Mouse (Mus musculus) hindbrain, embryonic 14.5 days (tissue): ENCODE results near the gene Prickle1. TPM values are rescaled to one million over a fixed set of nuclear protein-coding genes. Genes with fewer than 3 reads are reported as not detected.

ENCODE experiments used
- ATAC-seq: fragments of 200-750 bp; cut with Nextera tagmentation; 2 replicates; pipeline ENCODE4 v1.8.0; 2017; ENCODE audit warnings: moderate number of reproducible peaks, mild to moderate bottlenecking, moderate TSS enrichment, moderate library complexity; ENCODE audit not compliant: low FRiP score
- DNase-seq: peaks from one replicate; pipeline ENCODE4 v3.0.0-alpha.2; 2015; ENCODE audit warnings: low spot score
- H3K27ac ChIP-seq: fragments of 300-500 bp; sonication (generic); 2 replicates; pipeline ENCODE4 v1.5.1; 2014; ENCODE audit warnings: mild to moderate bottlenecking, moderate library complexity
- H3K27me3 ChIP-seq: fragments of 300-500 bp; sonication (generic); 2 replicates; pipeline ENCODE4 v1.6.1; 2014; ENCODE audit warnings: mild to moderate bottlenecking, low read length, mixed read lengths; ENCODE audit not compliant: control insufficient read depth, insufficient read depth
- H3K36me3 ChIP-seq: fragments of 300-500 bp; sonication (generic); replicated peaks from 2 replicates; pipeline ENCODE4 v1.6.1; 2014; ENCODE audit not compliant: control insufficient read depth, insufficient read depth
- H3K4me1 ChIP-seq: fragments of 300-500 bp; sonication (generic); replicated peaks from 2 replicates; pipeline ENCODE4 v1.6.1; 2014; ENCODE audit warnings: antibody characterized with exemption, low read length, mixed read lengths; ENCODE audit not compliant: control insufficient read depth, insufficient read depth
- H3K4me2 ChIP-seq: fragments of 300-500 bp; sonication (generic); replicated peaks from 2 replicates; pipeline ENCODE4 v1.6.1; 2014; ENCODE audit warnings: mild to moderate bottlenecking, moderate library complexity
- H3K4me3 ChIP-seq: fragments of 300-500 bp; sonication (generic); replicated peaks from 2 replicates; pipeline ENCODE4 v1.5.1; 2014; ENCODE audit warnings: mild to moderate bottlenecking, low read length
- H3K9ac ChIP-seq: fragments of 300-500 bp; sonication (generic); 2 replicates; pipeline ENCODE4 v1.6.1; 2014
- H3K9me3 ChIP-seq: fragments of 300-500 bp; sonication (generic); 2 replicates; pipeline ENCODE4 v1.6.1; 2016; ENCODE audit warnings: low read length; ENCODE audit not compliant: control insufficient read depth
- WGBS: fragments of 180-500 bp; shearing (Covaris S2); extraction: QIAGEN DNeasy Blood & Tissue Kit; methylation state at CpG from one replicate; pipeline ENCODE4 v1.1.7; 2014; 5-methylcytosine and 5-hydroxymethylcytosine counted together
- polyA plus RNA-seq: library from polyadenylated mRNA; unstranded; fragments of >200 nt; fragmentation: Nextera tagmentation; extraction: Ambion mirVana; gene quantifications from 2 replicates; pipeline ENCODE4 v1.2.1, GENCODE M21; 2014

Prickle1 gene
- 27.2 and 28.8 TPM in 2 replicates for polyA plus RNA-seq

- WGBS, result under 1% methylated on average over 60 of the region's 60 CpGs
Measured at GRCm38 (mm10) chr15:93595746-93596145, at the start of gene Prickle1. Gene Prickle1, minus strand, starts transcription at chr15:93595891.

GRCm38 (mm10) chr15:93640221-93640620 lies 44.5 kb upstream of the Prickle1 start:
- Histone ChIP-seq H3K27ac (no peak overlapping the region), H3K9me3 (no peaks in the 10 kb centered on the region), H3K4me2 (no peak overlapping the region), H3K4me3 (no peak overlapping the region), H3K27me3 (no peaks in the 10 kb centered on the region), H3K9ac (no peak overlapping the region), H3K36me3 (no peaks in the 10 kb centered on the region), H3K4me1 (no peaks in the 10 kb centered on the region)
- WGBS, result 85% methylated on average over 2 of the region's 2 CpGs
- ATAC-seq (no peak), DNase-seq (no peak)

More at GRCm38 (mm10) chr15:93595746-93596145, at the start of gene Prickle1:
- DNase-seq (peak; percentile 87), ATAC-seq (peak; percentile 94)
- Histone ChIP-seq H3K4me2 (peak within 1 kb of the TSS; percentile 66), H3K27me3 (no peaks in the 10 kb centered on the region), H3K27ac (peak within 1 kb of the TSS; percentile 91), H3K4me1 (peaks cover 27% of the 10 kb centered on the region), H3K9me3 (no peaks in the 10 kb centered on the region), H3K9ac (peak within 1 kb of the TSS; percentile 95), H3K36me3 (no peaks in the 10 kb centered on the region), H3K4me3 (peak within 1 kb of the TSS; percentile 92)

GRCm38 (mm10) chr15:93636976-93637375 lies 41.3 kb upstream of the Prickle1 start:
- WGBS, result 79% methylated on average over 7 of the region's 7 CpGs
- H3K4me1 ChIP-seq, result no peaks in the 10 kb centered on the region
- H3K9ac ChIP-seq, result no peak overlapping the region
- H3K9me3 ChIP-seq, result no peaks in the 10 kb centered on the region
- DNase-seq, result no peak
- no peak overlapping the region for H3K4me3 ChIP-seq
- H3K4me2 ChIP-seq, result no peak overlapping the region
- H3K36me3 ChIP-seq, result no peaks in the 10 kb centered on the region
- no peak for ATAC-seq
- no peak overlapping the region for H3K27ac ChIP-seq
- H3K27me3 ChIP-seq, result no peaks in the 10 kb centered on the region

- DNase-seq (no peak), ATAC-seq (no peak)
- Histone ChIP-seq H3K4me1 (no peaks in the 10 kb centered on the region), H3K27me3 (no peaks in the 10 kb centered on the region), H3K9ac (no peak overlapping the region), H3K27ac (no peak overlapping the region), H3K4me3 (no peak overlapping the region), H3K4me2 (no peak overlapping the region), H3K36me3 (no peaks in the 10 kb centered on the region), H3K9me3 (no peaks in the 10 kb centered on the region)
- WGBS, result 70% methylated on average over 4 of the region's 4 CpGs
Measured at GRCm38 (mm10) chr15:93635603-93636002, 39.9 kb upstream of the Prickle1 start.

GRCm38 (mm10) chr15:93634536-93634935 lies 38.8 kb upstream of the Prickle1 start:
- H3K9ac ChIP-seq, result no peak overlapping the region
- H3K36me3 ChIP-seq, result no peaks in the 10 kb centered on the region
- no peak overlapping the region for H3K4me2 ChIP-seq
- H3K9me3 ChIP-seq, result no peaks in the 10 kb centered on the region
- no peak overlapping the region for H3K4me3 ChIP-seq
- H3K4me1 ChIP-seq, result no peaks in the 10 kb centered on the region
- DNase-seq, result no peak
- H3K27me3 ChIP-seq, result no peaks in the 10 kb centered on the region
- 74% methylated on average over 5 of the region's 5 CpGs for WGBS
- H3K27ac ChIP-seq, result no peak overlapping the region
- ATAC-seq, result no peak

GRCm38 (mm10) chr15:93630001-93630541 lies 34.4 kb upstream of the Prickle1 start:
- 88% methylated on average over 14 of the region's 14 CpGs for WGBS
- H3K4me1 ChIP-seq, result no peaks in the 10 kb centered on the region
- H3K9ac ChIP-seq, result no peak overlapping the region
- H3K36me3 ChIP-seq, result no peaks in the 10 kb centered on the region
- no peak overlapping the region for H3K4me3 ChIP-seq
- no peak overlapping the region for H3K4me2 ChIP-seq
- ATAC-seq (no peak), DNase-seq (no peak)
- no peak overlapping the region for H3K27ac ChIP-seq
- no peaks in the 10 kb centered on the region for H3K27me3 ChIP-seq
- H3K9me3 ChIP-seq, result no peaks in the 10 kb centered on the region

- ATAC-seq (no peak), DNase-seq (no peak)
- H3K27me3 ChIP-seq, result no peaks in the 10 kb centered on the region
- no peaks in the 10 kb centered on the region for H3K36me3 ChIP-seq
- no peak overlapping the region for H3K9ac ChIP-seq
- no peak overlapping the region for H3K4me2 ChIP-seq
- H3K27ac ChIP-seq, result no peak overlapping the region
- no peaks in the 10 kb centered on the region for H3K9me3 ChIP-seq
- 91% methylated on average over 9 of the region's 9 CpGs for WGBS
- no peak overlapping the region for H3K4me3 ChIP-seq
- H3K4me1 ChIP-seq, result no peaks in the 10 kb centered on the region
Measured at GRCm38 (mm10) chr15:93629201-93629600, 33.5 kb upstream of the Prickle1 start.

GRCm38 (mm10) chr15:93627836-93628797 lies 32.4 kb upstream of the Prickle1 start:
- H3K4me3 ChIP-seq, result no peak overlapping the region
- ATAC-seq (no peak), DNase-seq (no peak)
- H3K36me3 ChIP-seq, result no peaks in the 10 kb centered on the region
- no peaks in the 10 kb centered on the region for H3K27me3 ChIP-seq
- no peak overlapping the region for H3K9ac ChIP-seq
- no peak overlapping the region for H3K4me2 ChIP-seq
- H3K9me3 ChIP-seq, result no peaks in the 10 kb centered on the region
- WGBS, result 82% methylated on average over 21 of the region's 21 CpGs
- no peak overlapping the region for H3K27ac ChIP-seq
- H3K4me1 ChIP-seq, result no peaks in the 10 kb centered on the region

GRCm38 (mm10) chr15:93619551-93619950 lies 23.9 kb upstream of the Prickle1 start:
- H3K4me3 ChIP-seq, result no peak overlapping the region
- WGBS, result 85% methylated on average over 4 of the region's 4 CpGs
- no peak overlapping the region for H3K9ac ChIP-seq
- H3K9me3 ChIP-seq, result no peaks in the 10 kb centered on the region
- DNase-seq (no peak), ATAC-seq (no peak)
- no peaks in the 10 kb centered on the region for H3K4me1 ChIP-seq
- no peak overlapping the region for H3K4me2 ChIP-seq
- H3K27ac ChIP-seq, result no peak overlapping the region
- no peaks in the 10 kb centered on the region for H3K36me3 ChIP-seq
- no peaks in the 10 kb centered on the region for H3K27me3 ChIP-seq
